Mouse (Mus musculus): Measurements from ENCODE around the gene Exog. TPM values are rescaled to one million over a fixed set of nuclear protein-coding genes. Genes with fewer than 3 reads are reported as not detected.
A peak's percentile ranks its signal among the peaks of the same experiment; 100 is the strongest.

Gene Exog
- polyA plus RNA-seq, 1 experiment = 7.3 TPM

DNA sequence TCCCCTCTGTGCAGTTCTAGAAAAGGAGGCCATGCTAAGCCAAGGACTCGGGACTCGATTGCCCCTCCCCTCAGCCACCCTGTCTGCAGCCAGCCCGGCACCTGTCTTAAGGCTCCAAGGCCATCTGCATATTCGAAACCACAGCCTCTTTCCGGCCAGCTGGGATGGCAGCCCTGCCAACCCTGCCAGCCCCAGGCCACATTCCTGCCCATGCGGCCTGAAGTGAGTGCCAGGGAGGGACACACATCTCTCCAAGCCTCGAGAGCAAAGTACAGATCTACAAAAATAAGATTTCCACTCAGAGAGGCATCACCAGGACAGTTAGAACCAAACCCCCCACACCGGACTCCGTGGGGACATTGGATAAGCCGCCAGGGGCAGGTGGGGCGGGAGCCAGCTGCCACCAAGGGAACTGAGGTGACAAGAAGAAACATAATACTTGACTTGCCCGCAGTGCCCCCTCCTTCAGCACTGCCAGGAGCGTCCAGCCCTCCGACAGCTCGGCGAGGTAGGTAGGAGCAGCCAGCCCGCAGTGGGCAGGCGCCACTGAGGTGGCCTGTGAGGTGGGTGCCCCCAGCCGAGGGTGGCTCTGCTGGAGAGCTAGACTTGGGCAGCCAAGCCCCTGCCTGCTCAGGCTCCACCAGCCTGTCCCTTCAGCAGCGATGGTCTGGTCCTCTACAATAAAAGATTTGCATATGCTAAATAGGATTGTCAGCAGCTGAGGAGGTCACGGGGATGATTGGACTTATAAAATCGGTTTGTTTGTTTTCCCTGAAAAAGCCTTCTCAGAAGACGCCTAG lies 39.0 kb downstream of the Exog start:
- H3K79me2 ChIP-seq (ENCODE audit: control insufficient read depth, insufficient read depth) = no peaks in the 10 kb centered on the region
- H3K27me3 ChIP-seq (ENCODE audit: control insufficient read depth, insufficient read depth, insufficient read length) = no peaks in the 10 kb centered on the region
- no peaks in the 10 kb centered on the region for H3K79me3 ChIP-seq (ENCODE audit: low read depth)
- TF ChIP-seq MYOD1 (IDR thresholded peaks at IDR 0.05; ENCODE audit: control insufficient read depth, insufficient read length, low read depth) (peak; percentile 48), MAX (IDR thresholded peaks at IDR 0.05) (no peak)
- H3ac ChIP-seq (ENCODE audit: control insufficient read depth, insufficient read length, low read depth) = no peak overlapping the region
- no peak overlapping the region for H3K4me3 ChIP-seq (ENCODE audit: insufficient read depth, poor library complexity, severe bottlenecking)
- no peaks in the 10 kb centered on the region for H3K36me3 ChIP-seq (ENCODE audit: control insufficient read depth, insufficient read depth)

DNA sequence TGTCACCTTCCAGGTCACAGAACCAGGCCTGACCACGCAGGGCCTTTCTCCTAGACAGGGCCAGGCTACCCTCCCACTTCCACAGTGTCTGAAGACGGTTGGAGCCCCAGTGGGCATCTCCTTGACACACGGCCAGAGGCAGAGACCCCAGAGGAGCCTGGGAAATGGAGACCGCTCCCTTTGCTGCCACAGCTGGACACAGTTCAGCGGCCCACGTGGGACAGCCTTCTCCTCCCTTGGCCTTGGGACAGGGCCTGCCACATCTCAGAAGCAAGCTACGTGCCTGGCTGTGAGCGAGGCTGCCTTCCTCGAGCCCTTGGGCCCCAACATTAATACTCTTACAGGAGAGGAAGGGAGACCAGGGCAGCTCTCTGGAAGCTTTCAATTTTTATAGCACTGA lies 39.7 kb downstream of the Exog start:
- H3K79me2 ChIP-seq (ENCODE audit: control insufficient read depth, insufficient read depth) = no peaks in the 10 kb centered on the region
- no peaks in the 10 kb centered on the region for H3K79me3 ChIP-seq (ENCODE audit: low read depth)
- no peak for TF ChIP-seq CEBPB (IDR thresholded peaks at IDR 0.05; ENCODE audit: low read depth)
- TF ChIP-seq FOSL1 (IDR thresholded peaks at IDR 0.05; ENCODE audit: insufficient read depth, low read length, poor library complexity, severe bottlenecking) = no peak
- no peak for TF ChIP-seq MYOD1 (IDR thresholded peaks at IDR 0.05; ENCODE audit: control insufficient read depth, insufficient read length, low read depth)
- TF ChIP-seq MYOG (IDR thresholded peaks at IDR 0.05; ENCODE audit: control insufficient read depth, extremely low read depth, insufficient read length) = no peak
- TF ChIP-seq CTCF (IDR thresholded peaks at IDR 0.05; ENCODE audit: control insufficient read depth, insufficient read depth, insufficient read length) = no peak
- TF ChIP-seq USF1 (IDR thresholded peaks at IDR 0.05; ENCODE audit: low read depth) = no peak
- TF ChIP-seq MAX (IDR thresholded peaks at IDR 0.05) = no peak
- H3ac ChIP-seq (ENCODE audit: control insufficient read depth, insufficient read length, low read depth) = no peak overlapping the region
- H3K36me3 ChIP-seq (ENCODE audit: control insufficient read depth, insufficient read depth) = no peaks in the 10 kb centered on the region
- no peak overlapping the region for H3K4me3 ChIP-seq (ENCODE audit: insufficient read depth, poor library complexity, severe bottlenecking)
- H3K27me3 ChIP-seq (ENCODE audit: control insufficient read depth, insufficient read depth, insufficient read length) = no peaks in the 10 kb centered on the region

DNA sequence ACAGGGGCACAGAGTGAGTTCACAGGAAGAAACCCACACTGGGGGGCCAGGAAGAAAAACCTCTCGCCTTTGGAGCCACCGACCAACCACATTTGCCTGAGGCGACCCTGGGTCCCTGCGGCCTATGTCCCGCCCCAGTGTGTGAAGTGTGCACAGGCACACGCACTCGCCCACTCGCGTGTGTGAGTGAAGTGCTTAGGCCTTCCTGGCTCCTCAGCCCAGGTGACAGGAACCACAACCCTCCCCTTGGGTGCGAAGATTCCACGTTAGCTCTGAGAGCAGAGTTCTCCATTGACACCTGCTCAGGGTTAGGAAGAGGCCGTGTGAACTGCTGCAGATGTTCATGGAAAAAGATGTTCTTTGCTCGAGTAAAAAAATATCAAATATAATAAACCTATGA lies 40.1 kb downstream of the Exog start:
- Histone ChIP-seq H3K79me2 (ENCODE audit: control insufficient read depth, insufficient read depth) (no peaks in the 10 kb centered on the region), H3K4me3 (ENCODE audit: insufficient read depth, poor library complexity, severe bottlenecking) (no peak overlapping the region), H3K79me3 (ENCODE audit: low read depth) (no peaks in the 10 kb centered on the region), H3K27me3 (ENCODE audit: control insufficient read depth, insufficient read depth, insufficient read length) (no peaks in the 10 kb centered on the region), H3K36me3 (ENCODE audit: control insufficient read depth, insufficient read depth) (no peaks in the 10 kb centered on the region), H3ac (ENCODE audit: control insufficient read depth, insufficient read length, low read depth) (no peak overlapping the region)
- TF ChIP-seq MAX (IDR thresholded peaks at IDR 0.05) (no peak), CTCF (IDR thresholded peaks at IDR 0.05; ENCODE audit: control insufficient read depth, insufficient read depth, insufficient read length) (no peak), USF1 (IDR thresholded peaks at IDR 0.05; ENCODE audit: low read depth) (no peak), MYOG (IDR thresholded peaks at IDR 0.05; ENCODE audit: control insufficient read depth, extremely low read depth, insufficient read length) (no peak), MYOD1 (IDR thresholded peaks at IDR 0.05; ENCODE audit: control insufficient read depth, insufficient read length, low read depth) (no peak), FOSL1 (IDR thresholded peaks at IDR 0.05; ENCODE audit: insufficient read depth, low read length, poor library complexity, severe bottlenecking) (no peak), CEBPB (IDR thresholded peaks at IDR 0.05; ENCODE audit: low read depth) (no peak)

DNA sequence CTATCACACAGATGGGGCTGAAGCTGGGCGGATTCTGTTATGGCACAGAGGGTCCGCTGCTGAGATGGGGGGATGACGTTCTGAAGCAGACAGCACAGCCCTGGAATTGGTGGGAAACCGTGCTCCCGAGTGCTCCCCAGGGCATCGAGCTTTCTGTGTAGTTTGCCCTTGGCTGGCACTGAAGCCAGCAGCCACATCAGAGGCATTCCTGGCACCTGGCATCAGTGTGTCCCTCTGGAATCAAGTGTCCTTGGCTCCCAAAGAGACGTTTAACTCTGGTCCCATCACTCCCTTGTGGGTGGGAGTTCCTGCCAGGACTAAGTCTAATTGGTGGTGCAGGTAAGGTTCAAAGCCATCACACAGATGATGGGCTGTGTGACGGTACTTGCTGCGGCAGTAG lies 51.6 kb downstream of the Exog start:
- no peaks in the 10 kb centered on the region for H3K36me3 ChIP-seq (ENCODE audit: control insufficient read depth, insufficient read depth)
- H3ac ChIP-seq (ENCODE audit: control insufficient read depth, insufficient read length, low read depth) = no peak overlapping the region
- H3K79me2 ChIP-seq (ENCODE audit: control insufficient read depth, insufficient read depth) = no peaks in the 10 kb centered on the region
- TF ChIP-seq MYOG (IDR thresholded peaks at IDR 0.05; ENCODE audit: control insufficient read depth, extremely low read depth, insufficient read length) (no peak), CTCF (IDR thresholded peaks at IDR 0.05; ENCODE audit: control insufficient read depth, insufficient read depth, insufficient read length) (no peak), MAX (IDR thresholded peaks at IDR 0.05) (no peak), CEBPB (IDR thresholded peaks at IDR 0.05; ENCODE audit: low read depth) (no peak), MYOD1 (IDR thresholded peaks at IDR 0.05; ENCODE audit: control insufficient read depth, insufficient read length, low read depth) (no peak), USF1 (IDR thresholded peaks at IDR 0.05; ENCODE audit: low read depth) (no peak), FOSL1 (IDR thresholded peaks at IDR 0.05; ENCODE audit: insufficient read depth, low read length, poor library complexity, severe bottlenecking) (no peak)
- H3K79me3 ChIP-seq (ENCODE audit: low read depth) = no peaks in the 10 kb centered on the region
- H3K4me3 ChIP-seq (ENCODE audit: insufficient read depth, poor library complexity, severe bottlenecking) = no peak overlapping the region
- no peaks in the 10 kb centered on the region for H3K27me3 ChIP-seq (ENCODE audit: control insufficient read depth, insufficient read depth, insufficient read length)

DNA sequence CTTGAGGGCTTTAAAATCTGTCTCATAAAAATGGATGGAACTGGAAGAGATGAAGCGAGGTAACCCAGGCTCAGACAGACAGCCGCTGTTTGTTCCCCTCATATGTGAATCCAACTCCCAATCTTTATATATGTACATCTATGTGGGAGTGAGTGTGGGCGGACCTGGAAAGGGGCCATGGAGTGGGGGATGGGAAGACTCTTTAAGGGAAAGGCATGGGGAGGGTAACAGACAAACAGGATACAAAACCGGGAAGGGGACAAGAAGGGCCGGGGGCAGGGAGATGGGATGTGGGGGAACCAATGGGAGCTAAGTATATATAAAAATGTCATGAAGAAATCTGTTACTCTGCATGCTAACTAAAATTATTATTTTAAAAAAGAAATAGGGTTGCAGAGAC lies 52.2 kb downstream of the Exog start:
- H3K27me3 ChIP-seq (ENCODE audit: control insufficient read depth, insufficient read depth, insufficient read length) = no peaks in the 10 kb centered on the region
- H3K79me2 ChIP-seq (ENCODE audit: control insufficient read depth, insufficient read depth) = no peaks in the 10 kb centered on the region
- TF ChIP-seq CEBPB (IDR thresholded peaks at IDR 0.05; ENCODE audit: low read depth) (no peak), MAX (IDR thresholded peaks at IDR 0.05) (no peak), CTCF (IDR thresholded peaks at IDR 0.05; ENCODE audit: control insufficient read depth, insufficient read depth, insufficient read length) (no peak), FOSL1 (IDR thresholded peaks at IDR 0.05; ENCODE audit: insufficient read depth, low read length, poor library complexity, severe bottlenecking) (no peak), MYOG (IDR thresholded peaks at IDR 0.05; ENCODE audit: control insufficient read depth, extremely low read depth, insufficient read length) (no peak), MYOD1 (IDR thresholded peaks at IDR 0.05; ENCODE audit: control insufficient read depth, insufficient read length, low read depth) (no peak), USF1 (IDR thresholded peaks at IDR 0.05; ENCODE audit: low read depth) (no peak)
- no peaks in the 10 kb centered on the region for H3K36me3 ChIP-seq (ENCODE audit: control insufficient read depth, insufficient read depth)
- no peaks in the 10 kb centered on the region for H3K79me3 ChIP-seq (ENCODE audit: low read depth)
- no peak overlapping the region for H3K4me3 ChIP-seq (ENCODE audit: insufficient read depth, poor library complexity, severe bottlenecking)
- no peak overlapping the region for H3ac ChIP-seq (ENCODE audit: control insufficient read depth, insufficient read length, low read depth)
